Mouse (Mus musculus): Measurements from ENCODE around the gene Slc12a6. TPM values are rescaled to one million over a fixed set of nuclear protein-coding genes. Genes with fewer than 3 reads are reported as not detected.

Gene Slc12a6
- total RNA-seq, 1 experiment from 2014 or later = 52.9 TPM

DNA sequence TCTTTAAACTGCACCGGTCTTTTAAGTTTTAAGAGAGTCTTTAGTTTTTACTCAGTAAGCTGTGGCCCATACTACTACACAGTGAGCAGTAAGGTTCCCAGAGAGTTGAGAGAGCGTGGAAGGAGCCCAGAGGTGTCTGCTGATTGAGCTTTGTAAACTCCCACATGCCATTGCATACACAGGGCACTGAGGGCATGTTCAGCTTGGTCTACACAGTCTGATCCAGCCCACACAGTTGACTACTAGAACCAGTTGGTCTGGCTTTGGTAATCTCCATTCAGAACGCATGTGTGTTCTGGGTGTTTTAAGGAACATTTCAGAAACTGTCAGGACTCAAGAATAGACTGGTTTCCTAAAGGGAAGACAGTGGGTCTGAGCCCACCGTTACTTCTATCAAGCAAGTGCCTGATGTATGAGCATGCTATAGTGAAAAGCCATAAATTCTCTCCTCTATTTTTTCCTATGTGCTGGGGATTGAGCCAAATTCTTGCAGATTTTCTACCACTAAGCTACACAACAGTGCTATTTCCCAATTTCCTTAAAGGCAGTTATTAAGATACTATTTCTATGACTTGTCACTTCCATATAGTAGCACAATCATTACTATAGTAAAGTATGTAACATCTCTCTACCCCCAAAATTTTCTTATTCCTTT lies 125.8 kb downstream of the Slc12a6 start:
- no peak for DNase-seq

DNA sequence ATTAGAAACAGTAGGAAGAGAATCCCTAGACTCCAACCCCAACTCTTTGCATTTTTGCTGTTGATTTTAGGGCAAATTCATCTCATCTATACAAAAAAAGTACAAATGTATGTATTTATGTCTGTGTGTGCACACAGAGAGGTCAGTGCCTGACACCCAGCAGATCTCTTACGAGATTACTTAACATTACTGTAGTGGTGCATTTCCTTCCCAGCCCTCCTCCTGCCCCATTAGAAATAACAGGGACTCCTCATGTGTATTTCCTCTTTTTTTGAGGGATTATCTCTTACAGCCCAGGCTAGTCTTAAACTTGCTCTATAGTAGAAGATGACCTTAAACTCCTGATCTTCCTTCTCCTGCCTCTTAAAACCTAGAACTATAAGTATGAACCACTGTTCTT lies 127.1 kb downstream of the Slc12a6 start:
- no peak for DNase-seq

DNA sequence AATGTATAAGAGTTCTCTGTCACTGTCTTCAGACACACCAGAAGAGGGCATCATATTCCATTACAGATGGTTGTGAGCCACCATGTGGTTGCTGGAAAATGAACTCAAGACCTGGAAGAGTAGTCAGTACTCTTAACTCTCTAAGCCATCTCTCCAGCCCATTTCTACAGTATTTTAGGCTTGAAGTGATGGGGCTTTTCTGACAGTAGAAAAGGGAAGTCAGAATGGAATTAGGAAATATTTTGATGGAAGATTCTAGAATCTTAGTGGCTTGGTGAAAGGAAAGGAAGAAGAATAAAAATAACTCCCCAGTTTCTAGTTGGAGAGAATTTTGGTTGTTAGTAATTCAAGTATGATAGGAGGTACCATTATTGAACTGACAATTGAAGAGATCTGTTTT lies 128.3 kb downstream of the Slc12a6 start:
- DNase-seq = no peak

DNA sequence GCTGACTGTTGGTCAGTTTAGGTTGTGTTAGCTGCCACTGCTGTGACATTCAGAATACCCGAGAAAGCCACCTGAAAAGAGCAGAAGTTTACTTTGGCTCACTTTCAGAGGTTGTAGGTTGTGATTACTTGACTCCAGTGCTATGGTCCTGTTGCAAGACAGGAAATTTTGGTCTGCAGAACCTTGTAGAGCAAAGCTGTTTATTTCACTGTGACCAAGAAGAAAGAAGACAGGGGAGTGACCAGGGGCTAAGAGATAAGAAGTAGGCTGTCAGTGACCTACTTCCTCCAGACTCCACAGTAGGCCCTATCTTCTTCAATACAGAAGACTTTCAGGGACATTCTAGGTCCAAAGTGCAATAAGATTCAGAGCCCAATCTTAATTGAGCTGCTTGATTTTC lies 131.0 kb downstream of the Slc12a6 start:
- no peak for DNase-seq

DNA sequence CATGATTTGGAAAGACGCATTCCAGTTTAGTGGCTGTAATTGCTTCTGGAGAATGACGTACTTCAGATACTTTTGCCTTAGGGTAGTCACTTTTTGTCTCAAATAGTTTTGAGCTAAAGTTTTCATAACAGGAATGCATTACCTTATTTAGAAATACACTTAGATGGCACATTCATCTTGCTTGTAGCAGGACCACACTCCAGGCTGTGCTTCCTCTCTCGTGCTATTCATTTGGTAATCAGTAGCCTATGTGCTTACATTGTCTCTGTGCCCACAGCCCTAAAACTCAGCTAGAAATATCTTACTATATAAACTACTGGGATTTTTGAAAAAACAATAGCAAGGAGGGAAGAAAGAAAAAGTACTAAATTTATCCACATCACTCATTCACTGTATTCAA lies 141.4 kb downstream of the Slc12a6 start:
- DNase-seq = no peak

Other genes with a start within 250 kb of the Slc12a6 start
- not detected in 2 replicates for gene Olfr1311, start 241.4 kb upstream of the Slc12a6 start, total RNA-seq (2021)
- not detected in 2 replicates for gene Olfr1312, start 215.6 kb upstream of the Slc12a6 start, total RNA-seq (2021)
- gene Olfr1313, start 188.0 kb upstream of the Slc12a6 start, total RNA-seq (2021) = not detected in 2 replicates
- gene Olfr1314, start 169.0 kb upstream of the Slc12a6 start, total RNA-seq (2021) = not detected in 2 replicates
- gene Olfr1315-ps1, start 150.4 kb upstream of the Slc12a6 start, total RNA-seq (2021) = not detected in 2 replicates
- gene Olfr1316, start 130.8 kb upstream of the Slc12a6 start, total RNA-seq (2021) = not detected in 2 replicates
- gene Olfr1317, start 125.5 kb upstream of the Slc12a6 start, total RNA-seq (2021) = not detected in 2 replicates
- gene Olfr1318, start 111.6 kb upstream of the Slc12a6 start, total RNA-seq (2021) = not detected in 2 replicates
- gene Lpcat4, start 26.4 kb upstream of the Slc12a6 start, total RNA-seq (2021) = 6.0 and 10.4 TPM in 2 replicates
- gene Nutm1, start 6.5 kb upstream of the Slc12a6 start, total RNA-seq (2021) = not detected in 2 replicates
- gene Nop10, start 3.9 kb upstream of the Slc12a6 start, total RNA-seq (2021) = 134 and 135 TPM in 2 replicates
- not detected in 2 replicates for gene Gm21985, start 489 bp downstream of the Slc12a6 start, total RNA-seq (2021)
- gene Emc4, start 102.2 kb downstream of the Slc12a6 start, total RNA-seq (2021) = 89.3 and 92.2 TPM in 2 replicates
- 10.8 and 12.0 TPM in 2 replicates for gene Katnbl1, start 113.4 kb downstream of the Slc12a6 start, total RNA-seq (2021)
- 28.3 and 30.8 TPM in 2 replicates for gene Emc7, start 189.2 kb downstream of the Slc12a6 start, total RNA-seq (2021)
- gene Chrm5, start 214.9 kb downstream of the Slc12a6 start, total RNA-seq (2021) = not detected in 2 replicates
- gene Aven, start 227.1 kb downstream of the Slc12a6 start, total RNA-seq (2021) = 19.2 and 21.4 TPM in 2 replicates

Measured in adrenal gland, postnatal 25 days (tissue).